Mouse (Mus musculus) erythroblast, embryonic 14.5 days (primary cell): ENCODE results near the gene Pianp.

Experiments
- GATA1 ChIP-seq: IDR thresholded peaks from 2 replicates; pipeline ENCODE4 v1.6.1; 2012; ENCODE audit warnings: low read length, inconsistent platforms, mixed read lengths
- TAL1 ChIP-seq: IDR thresholded peaks from 3 replicates; pipeline ENCODE4 v1.6.1; 2012; ENCODE audit warnings: low read length, inconsistent platforms, mixed read lengths

DNA sequence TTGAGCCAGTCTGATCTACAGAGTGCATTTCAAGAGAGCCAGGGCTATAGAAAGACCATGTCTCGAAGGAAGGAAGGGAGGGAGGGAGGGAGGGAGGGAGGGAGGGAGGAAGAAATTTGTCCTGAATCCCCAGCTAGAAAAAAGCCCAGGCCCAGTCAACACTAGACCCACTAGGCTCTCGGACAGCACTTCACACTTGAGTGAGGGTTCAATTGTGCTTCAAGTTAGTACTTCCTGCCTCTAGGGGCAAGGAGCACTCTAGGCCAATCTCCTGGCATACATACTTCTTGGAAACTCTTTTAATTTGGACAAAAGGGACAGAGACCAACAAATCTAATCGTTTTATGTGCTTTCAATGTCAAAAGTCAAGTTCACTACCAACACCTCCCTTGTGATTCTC lies 38.4 kb upstream of the Pianp start:
- TF ChIP-seq GATA1 (no peak), TAL1 (no peak)
